Mouse (Mus musculus): Measurements from ENCODE around the gene Atg7.

DNA sequence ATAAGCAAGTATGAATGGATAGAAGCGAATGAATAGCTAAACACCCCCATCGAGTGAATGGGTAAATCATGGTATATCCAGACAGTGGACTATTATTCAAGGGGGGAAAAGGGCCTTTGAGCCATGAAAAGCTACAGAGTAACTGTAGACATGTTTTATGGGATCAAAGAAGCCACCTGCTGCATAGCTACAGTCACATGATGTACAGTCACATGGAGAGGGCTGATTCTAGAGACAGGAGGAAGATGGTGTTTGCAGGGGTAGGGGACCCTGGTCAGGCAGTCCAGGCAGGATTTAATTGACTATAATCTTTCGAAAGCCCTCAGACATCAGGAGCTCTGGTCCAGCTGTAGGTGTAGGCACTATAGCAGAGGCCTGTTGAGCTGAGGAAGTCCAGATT, 193.5 kb downstream of the Atg7 start:
- no peak for TF ChIP-seq CHD2 (IDR thresholded peaks at IDR 0.05; ENCODE audit: low read depth, low read length)
- TF ChIP-seq ZC3H11A (IDR thresholded peaks at IDR 0.05; ENCODE audit: borderline replicate concordance, low read depth, low read length) = no peak
